Comparison of ENCODE assay signal across 9 mouse cellular contexts in the genomic region with DNA sequence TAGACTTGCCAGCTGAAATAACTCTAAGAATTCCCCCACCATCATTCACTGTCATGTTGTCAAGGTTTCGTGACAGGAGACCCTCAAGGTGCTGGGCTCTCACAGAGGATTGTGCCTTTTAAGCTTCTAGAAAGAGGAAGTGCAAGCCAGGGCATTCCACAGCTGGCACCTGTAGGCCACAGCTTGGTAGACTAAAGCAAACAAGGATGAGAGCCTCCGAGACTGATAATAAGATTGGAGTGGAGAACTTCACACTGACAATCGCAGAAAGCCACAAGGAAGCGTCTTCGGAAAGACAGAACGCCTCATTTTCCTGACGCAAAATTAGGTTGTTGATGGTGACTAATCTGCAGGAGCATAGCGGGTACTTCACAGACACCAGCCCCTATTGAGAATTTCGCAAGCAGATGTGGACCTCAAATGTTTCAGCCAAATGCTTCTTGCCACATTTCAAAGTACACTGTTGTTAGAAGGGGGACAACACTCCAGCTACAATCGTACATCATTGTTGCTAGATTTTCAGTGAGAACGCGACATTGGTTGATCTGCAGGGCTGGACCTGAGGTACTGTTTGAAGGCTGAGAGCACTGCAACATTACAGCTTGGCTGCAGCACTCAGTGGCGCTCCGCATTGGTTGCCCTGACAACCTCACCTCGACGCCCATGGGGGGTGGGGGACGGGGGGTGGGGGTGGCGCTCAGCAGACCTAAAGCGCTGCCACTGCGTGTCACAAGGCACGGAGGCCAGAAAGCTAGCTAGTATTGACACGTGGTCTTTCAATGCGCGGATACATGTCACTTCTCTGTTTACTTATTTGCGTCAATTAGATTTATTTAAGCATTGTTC. TPM values are rescaled to one million over a fixed set of nuclear protein-coding genes. Genes with fewer than 3 reads are reported as not detected.
A peak's percentile ranks its signal among the peaks of the same experiment; 100 is the strongest.
DNase-seq lines count a peak whose midpoint lies in the region; ATAC-seq and TF ChIP-seq lines count a peak whose summit lies in the region.
"Had no signal": no experiment of that assay in that cellular context is flagged by ENCODE, and none has a peak within 500 bp of the region (broad histone marks: within the 10 kb centered on the region; RNA-seq: fewer than 3 reads in every experiment).

No protein-coding gene starts in this region.

- WGBS in lung, embryonic 14.5 days = 15% methylated on average over 25 of the region's 25 CpGs
- WGBS in stomach, embryonic 15.5 days = 20% methylated on average over 25 of the region's 25 CpGs

- peak overlapping the region; percentile 51 for H3K4me2 ChIP-seq in lung, embryonic 14.5 days
- H3K4me2 ChIP-seq in stomach, embryonic 15.5 days = peak overlapping the region; percentile 45
- H3K4me2 ChIP-seq: liver, embryonic 15.5 days had no signal

- no peak overlapping the region for H3K4me3 ChIP-seq in lung, embryonic 14.5 days (ENCODE audit: low read depth, low read length)
- H3K4me3 ChIP-seq in stomach, embryonic 15.5 days (replicated peaks) = 0 out of 2 replicates have a peak overlapping the region, but pooled peaks have one; percentile 3
- H3K4me3 ChIP-seq: liver, embryonic 15.5 days had no signal

- DNase-seq in kidney, postnatal 4 days = peak; percentile 1 to 16
- no peak for DNase-seq in kidney, postnatal 10 days
- DNase-seq in forelimb bud, embryonic 11.5 days (ENCODE audit: low read depth, low spot score) = peak; percentile 14
- peak; percentile 40 for DNase-seq in lung, embryonic 14.5 days
- DNase-seq in frontal cortex, postnatal 10 days (ENCODE audit: low spot score in 2 of 2) = no peak
- no peak for DNase-seq in urinary bladder, postnatal 10 days (ENCODE audit: low spot score)

- peaks cover 9% of the 10 kb centered on the region; the same call in 1 of the 2 replicates for H3K27me3 ChIP-seq in lung, embryonic 14.5 days (ENCODE audit: insufficient read depth, low read length)
- H3K27me3 ChIP-seq in stomach, embryonic 15.5 days (replicated peaks) = peaks cover 5% of the 10 kb centered on the region; the same call in 1 of the 2 replicates

- no peak overlapping the region for H3K27ac ChIP-seq in lung, embryonic 14.5 days (ENCODE audit: low read depth)
- no peak overlapping the region for H3K27ac ChIP-seq in stomach, embryonic 15.5 days
- H3K27ac ChIP-seq: liver, embryonic 15.5 days had no signal

- H3K4me1 ChIP-seq in lung, embryonic 14.5 days (ENCODE audit: insufficient read depth) = no peaks in the 10 kb centered on the region
- no peaks in the 10 kb centered on the region for H3K4me1 ChIP-seq in stomach, embryonic 15.5 days
- H3K4me1 ChIP-seq: liver, embryonic 15.5 days had no signal

- no peaks in the 10 kb centered on the region for H3K9me3 ChIP-seq in lung, embryonic 14.5 days (ENCODE audit: low read depth, low read length)
- H3K9me3 ChIP-seq in stomach, embryonic 15.5 days = no peaks in the 10 kb centered on the region
- H3K9me3 ChIP-seq: liver, embryonic 15.5 days had no signal

- peak; percentile 68 for ATAC-seq in common myeloid progenitor, adult 5-6 weeks (replicated peaks; ENCODE audit: low read depth, poor library complexity, severe bottlenecking)
- ATAC-seq in lung, embryonic 14.5 days (ENCODE audit: insufficient read depth) = peak; percentile 81; the same call in 1 of the 2 replicates
- ATAC-seq in stomach, embryonic 15.5 days (ENCODE audit: insufficient read depth, low FRiP score, low read depth) = no peak

- H3K36me3 ChIP-seq in lung, embryonic 14.5 days (ENCODE audit: insufficient read depth) = no peaks in the 10 kb centered on the region
- no peaks in the 10 kb centered on the region for H3K36me3 ChIP-seq in stomach, embryonic 15.5 days
- H3K36me3 ChIP-seq: liver, embryonic 15.5 days had no signal

- H3K9ac ChIP-seq in lung, embryonic 14.5 days = no peak overlapping the region
- H3K9ac ChIP-seq in stomach, embryonic 15.5 days = no peak overlapping the region
- H3K9ac ChIP-seq: liver, embryonic 15.5 days had no signal

- no peak for TF ChIP-seq CTCF in lung, embryonic 14.5 days (IDR thresholded peaks at IDR 0.05; ENCODE audit: low read depth)

RNA-seq across cellular contexts. Expression of gene Cdx4, which starts 32.5 kb away (rescaled TPM):
- not detected in 2 replicates for total RNA-seq in common myeloid progenitor, adult 5-6 weeks (2017)
- polyA plus RNA-seq in lung, embryonic 14.5 days (2014; fragmentation: Nextera tagmentation; extraction: Ambion mirVana) = not detected in 2 replicates
- 0.06 TPM in 1 of 2 replicates, not detected in the other for polyA plus RNA-seq in stomach, embryonic 15.5 days (2015; fragmentation: Nextera tagmentation; extraction: Ambion mirVana)
- polyA plus RNA-seq: liver, embryonic 15.5 days had no signal

Comparison
In these comparisons a context has a peak if more than half of its experiments do, and no peak if none do; other contexts are left out.
1. DNase-seq: peak in kidney, postnatal 4 days (2 of 2), forelimb bud, embryonic 11.5 days (single experiment) and lung, embryonic 14.5 days (single experiment); none in kidney, postnatal 10 days (single experiment), frontal cortex, postnatal 10 days (0 of 2) and urinary bladder, postnatal 10 days (single experiment).